Mouse (Mus musculus): ENCODE data around the gene Wdfy4.

GRCm38 (mm10) chr14:33104809-33105208, 80.5 kb downstream of the Wdfy4 start:
- TF ChIP-seq GATA1 (IDR thresholded peaks at IDR 0.05; ENCODE audit: low read depth, low read length) (no peak), POLR2A (IDR thresholded peaks at IDR 0.05; ENCODE audit: control insufficient read depth in 1 of 2, insufficient read depth in 1 of 2, low read depth in 1 of 2, low read length in 2 of 2, poor library complexity in 1 of 2) (no peak), CHD2 (IDR thresholded peaks at IDR 0.05; ENCODE audit: low read length) (no peak), CTCF (IDR thresholded peaks at IDR 0.05 in 2 of 3, conservative IDR thresholded peaks at IDR 0.05 in 1 of 3; ENCODE audit: control insufficient read depth in 1 of 3, insufficient read depth in 1 of 3, low read depth in 2 of 3, low read length in 3 of 3, poor library complexity in 1 of 3, severe bottlenecking in 1 of 3) (no peak), POLR2AphosphoS2 (IDR thresholded peaks at IDR 0.05; ENCODE audit: low read length) (no peak), USF1 (IDR thresholded peaks at IDR 0.05; ENCODE audit: low read depth, low read length) (no peak), NELFE (IDR thresholded peaks at IDR 0.05; ENCODE audit: low read depth, low read length) (no peak), EP300 (IDR thresholded peaks at IDR 0.05; ENCODE audit: low read depth in 1 of 2, low read length in 2 of 2) (no peak), UBTF (IDR thresholded peaks at IDR 0.05; ENCODE audit: borderline replicate concordance, insufficient read depth, low read depth, low read length) (no peak), TBP (IDR thresholded peaks at IDR 0.05; ENCODE audit: low read depth, low read length) (no peak)
